Mouse (Mus musculus) urinary bladder, postnatal 4 days (tissue): ENCODE data around the gene Gm2022.
"Not testable (repeated sequence)": the region's sequence is repeated elsewhere in the genome, so short reads cannot be mapped to it uniquely, and the experiment has no call there.

Experiments used
- DNase-seq, 2 experiments: peaks; one replicate each; pipeline ENCODE4 v3.0.0; 2021 to 2022; ENCODE audit warnings: low spot score in 2 of 2

The Gm2022 gene

GRCm38 (mm10) chr12:87895070-87895469, at the start of gene Gm2022:
Gm2022 (plus strand) TSS chr12:87895370.
- not testable (repeated sequence) for DNase-seq

GRCm38 (mm10) chr12:87850657-87851056, 44.5 kb upstream of the Gm2022 start:
- not testable (repeated sequence) for DNase-seq

- not testable (repeated sequence) for DNase-seq
These were observed 39.1 kb upstream of the Gm2022 start for GRCm38 (mm10) chr12:87856067-87856466.

- peak in 1 of 2 experiments; percentile 65 for DNase-seq
These were observed 33.2 kb upstream of the Gm2022 start for GRCm38 (mm10) chr12:87861740-87862692.

GRCm38 (mm10) chr12:87863638-87864037, 31.5 kb upstream of the Gm2022 start:
- not testable (repeated sequence) for DNase-seq

- DNase-seq = not testable (repeated sequence)
These were observed 31.1 kb upstream of the Gm2022 start for GRCm38 (mm10) chr12:87864048-87864447.

GRCm38 (mm10) chr12:87873772-87874171, 21.4 kb upstream of the Gm2022 start, which contains the start of gene Gm2016:
Gm2016 (plus strand) TSS chr12:87874072.
- not testable (repeated sequence) for DNase-seq

- not testable (repeated sequence) for DNase-seq
These were observed 24.6 kb downstream of the Gm2022 start, which contains the start of gene Gm2035 for GRCm38 (mm10) chr12:87919721-87920120. Gm2035 (minus strand) TSS chr12:87919857.
